Mouse (Mus musculus): ENCODE results near the gene Dtd2.

DNA sequence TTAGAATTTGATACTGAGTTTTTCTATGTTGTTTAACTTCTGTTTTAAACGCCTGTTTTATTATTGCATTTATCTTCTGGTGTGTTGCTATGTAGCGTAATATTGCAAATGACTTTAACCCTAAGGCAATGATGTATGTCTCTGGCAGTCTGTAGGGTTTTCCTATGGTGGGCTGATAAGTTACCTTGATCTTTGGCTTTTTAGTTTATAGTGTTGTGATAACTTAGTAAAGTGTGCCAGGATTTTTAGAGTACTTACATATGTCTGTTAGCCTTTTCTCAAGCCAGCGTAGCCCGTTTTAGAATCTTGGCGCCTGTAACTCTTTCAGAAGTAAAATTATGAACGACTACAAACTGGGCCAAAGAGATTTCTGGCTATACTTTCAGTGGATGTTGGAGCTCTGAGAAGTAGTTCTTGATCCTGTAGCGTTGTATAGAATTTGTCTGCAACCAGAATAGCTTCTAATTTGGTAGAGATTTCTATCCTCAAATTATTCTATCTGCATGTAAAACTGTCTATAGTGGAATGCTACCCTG, 8.3 kb upstream of the Dtd2 start:
- TF ChIP-seq CTCF (IDR thresholded peaks at IDR 0.05; ENCODE audit: extremely low read depth, insufficient read depth, insufficient read length, insufficient replicate concordance) (no peak), POLR2A (IDR thresholded peaks at IDR 0.05; ENCODE audit: low read depth, low read length) (no peak)
